Mouse (Mus musculus): ENCODE results near the gene Evi2.

- TF ChIP-seq CTCF (IDR thresholded peaks at IDR 0.05; ENCODE audit: borderline replicate concordance, insufficient read depth, low read depth, low read length) (no peak), POLR2A (IDR thresholded peaks at IDR 0.05; ENCODE audit: borderline replicate concordance, insufficient read depth, low read length) (no peak)
Observed at GRCm38 (mm10) chr11:79502917-79503316, 27.5 kb downstream of the Evi2 start.

Data from cerebellum, adult 2 months (tissue).